In the genomic region with DNA sequence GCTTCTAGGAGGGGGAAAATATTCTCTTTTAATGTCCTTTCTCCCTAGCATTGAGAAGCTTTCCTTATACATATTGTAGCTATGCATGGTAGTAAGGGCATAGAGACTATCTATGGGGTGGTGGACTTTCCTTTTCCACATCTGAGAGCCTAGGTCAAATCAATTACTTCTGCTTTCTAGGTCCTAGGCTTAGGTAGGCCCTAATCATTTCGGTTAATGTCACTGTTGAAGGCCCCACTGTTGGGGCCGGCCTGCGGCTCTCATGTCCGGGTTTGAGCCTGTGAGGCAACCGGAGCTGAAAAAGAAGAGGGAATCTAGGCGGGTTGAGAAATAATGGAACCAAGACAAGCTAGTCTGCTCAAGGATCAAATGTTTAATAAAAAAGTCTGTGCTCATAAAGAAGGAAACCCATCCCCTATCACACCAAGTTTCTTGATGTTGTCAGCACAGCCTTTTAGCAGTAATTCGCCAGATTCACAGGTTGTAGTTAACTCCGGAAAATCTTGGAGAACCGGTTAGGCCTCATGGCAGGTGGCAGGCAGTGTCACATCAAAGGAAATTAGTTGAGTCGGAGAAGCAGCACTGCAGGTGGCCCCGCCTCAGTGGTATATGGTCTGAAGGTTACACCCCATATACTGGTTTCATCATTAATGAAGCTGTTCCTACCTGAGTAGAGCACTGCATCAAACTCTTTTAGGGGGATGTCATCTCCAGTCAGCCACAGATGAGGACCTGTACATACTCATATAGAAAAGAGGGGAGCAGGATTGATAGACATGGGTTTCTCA, we compare ENCODE assay signal across 20 mouse cellular contexts. TPM values are rescaled to one million over a fixed set of nuclear protein-coding genes. Genes with fewer than 3 reads are reported as not detected.
A peak's percentile ranks its signal among the peaks of the same experiment; 100 is the strongest.
DNase-seq lines count a peak whose midpoint lies in the region; ATAC-seq and TF ChIP-seq lines count a peak whose summit lies in the region.
"Had no signal": no experiment of that assay in that cellular context is flagged by ENCODE, and none has a peak within 500 bp of the region (broad histone marks: within the 10 kb centered on the region; RNA-seq: fewer than 3 reads in every experiment).

No protein-coding gene starts in this region.

- no peak for ATAC-seq in lung, embryonic 14.5 days (ENCODE audit: insufficient read depth)
- peak; percentile 93 for ATAC-seq in intestine, embryonic 15.5 days
- peak; percentile 53; the same call in 1 of the 2 replicates for ATAC-seq in stomach, embryonic 16.5 days (ENCODE audit: insufficient read depth, low FRiP score)
- ATAC-seq in midbrain, embryonic 11.5 days (ENCODE audit: low FRiP score), result no peak
- ATAC-seq: forebrain, embryonic 14.5 days had no signal

- WGBS in lung, embryonic 14.5 days, result 64% methylated on average over 11 of the region's 11 CpGs
- WGBS in lung, adult 2 months, result 70% methylated on average over 11 of the region's 11 CpGs
- WGBS in intestine, embryonic 15.5 days, result 62% methylated on average over 11 of the region's 11 CpGs
- 65% methylated on average over 11 of the region's 11 CpGs for WGBS in stomach, embryonic 16.5 days
- WGBS in midbrain, embryonic 11.5 days, result 76% methylated on average over 11 of the region's 11 CpGs

- H3K4me1 ChIP-seq in lung, embryonic 14.5 days (ENCODE audit: insufficient read depth), result no peaks in the 10 kb centered on the region
- no peaks in the 10 kb centered on the region for H3K4me1 ChIP-seq in lung, adult 2 months (ENCODE audit: control insufficient read depth, insufficient read depth, low read length)
- no peaks in the 10 kb centered on the region for H3K4me1 ChIP-seq in intestine, embryonic 15.5 days (replicated peaks)
- no peaks in the 10 kb centered on the region; the same call in 1 of the 2 replicates for H3K4me1 ChIP-seq in stomach, embryonic 16.5 days (ENCODE audit: control insufficient read depth, insufficient read depth, low read length)
- no peaks in the 10 kb centered on the region for H3K4me1 ChIP-seq in midbrain, embryonic 11.5 days (ENCODE audit: control insufficient read depth, insufficient read depth, low read length)
- H3K4me1 ChIP-seq: embryonic facial prominence, embryonic 13.5 days; forebrain, embryonic 10.5 days; heart, embryonic 12.5 days; hindbrain, embryonic 10.5 days had no signal

- TF ChIP-seq POLR2A in lung, adult 2 months (IDR thresholded peaks at IDR 0.05; ENCODE audit: borderline replicate concordance, extremely low read depth, low read depth, low read length), result no peak

- no peak overlapping the region for H3K4me2 ChIP-seq in lung, embryonic 14.5 days
- no peak overlapping the region for H3K4me2 ChIP-seq in intestine, embryonic 15.5 days (replicated peaks)
- no peak overlapping the region for H3K4me2 ChIP-seq in stomach, embryonic 16.5 days (ENCODE audit: low read depth, low read length)
- H3K4me2 ChIP-seq in midbrain, embryonic 11.5 days, result no peak overlapping the region
- H3K4me2 ChIP-seq: embryonic facial prominence, embryonic 13.5 days; heart, embryonic 12.5 days; hindbrain, embryonic 14.5 days had no signal

- no peak overlapping the region for H3K27ac ChIP-seq in lung, embryonic 14.5 days (ENCODE audit: low read depth)
- H3K27ac ChIP-seq in intestine, embryonic 15.5 days, result no peak overlapping the region
- peak overlapping the region; percentile 48 for H3K27ac ChIP-seq in stomach, embryonic 16.5 days (ENCODE audit: low read length)
- no peak overlapping the region for H3K27ac ChIP-seq in midbrain, embryonic 11.5 days (ENCODE audit: low read depth, low read length)
- H3K27ac ChIP-seq: embryonic facial prominence, embryonic 13.5 days; forebrain, embryonic 10.5 days; gastrocnemius, adult 2 months; hindbrain, embryonic 10.5 days; hindbrain, embryonic 14.5 days had no signal

- no peaks in the 10 kb centered on the region for H3K9me3 ChIP-seq in lung, embryonic 14.5 days (ENCODE audit: low read depth, low read length)
- no peaks in the 10 kb centered on the region for H3K9me3 ChIP-seq in intestine, embryonic 15.5 days
- H3K9me3 ChIP-seq in stomach, embryonic 16.5 days (replicated peaks; ENCODE audit: control insufficient read depth, low read length), result no peaks in the 10 kb centered on the region
- 0 out of 2 replicates have a peak, but pooled peaks cover 2% of the 10 kb centered on the region for H3K9me3 ChIP-seq in midbrain, embryonic 11.5 days (ENCODE audit: control insufficient read depth, low read length)

- no peaks in the 10 kb centered on the region for H3K27me3 ChIP-seq in lung, embryonic 14.5 days (ENCODE audit: insufficient read depth, low read length)
- H3K27me3 ChIP-seq in intestine, embryonic 15.5 days (replicated peaks), result no peaks in the 10 kb centered on the region
- no peaks in the 10 kb centered on the region for H3K27me3 ChIP-seq in stomach, embryonic 16.5 days (ENCODE audit: control insufficient read depth, insufficient read depth, low read length)
- no peaks in the 10 kb centered on the region for H3K27me3 ChIP-seq in midbrain, embryonic 11.5 days (ENCODE audit: control insufficient read depth, insufficient read depth, low read length)
- H3K27me3 ChIP-seq: embryonic facial prominence, embryonic 13.5 days; heart, embryonic 12.5 days had no signal

- H3K9ac ChIP-seq in lung, embryonic 14.5 days, result no peak overlapping the region
- H3K9ac ChIP-seq in intestine, embryonic 15.5 days, result no peak overlapping the region
- no peak overlapping the region for H3K9ac ChIP-seq in stomach, embryonic 16.5 days (ENCODE audit: low read length)
- H3K9ac ChIP-seq in midbrain, embryonic 11.5 days (ENCODE audit: low read length), result no peak overlapping the region
- H3K9ac ChIP-seq: embryonic facial prominence, embryonic 13.5 days; heart, embryonic 12.5 days; hindbrain, embryonic 14.5 days had no signal

- no peak overlapping the region for H3K4me3 ChIP-seq in lung, embryonic 14.5 days (ENCODE audit: low read depth, low read length)
- no peak overlapping the region for H3K4me3 ChIP-seq in lung, adult 2 months (replicated peaks; ENCODE audit: extremely low read depth, low read depth, low read length)
- no peak overlapping the region for H3K4me3 ChIP-seq in intestine, embryonic 15.5 days (replicated peaks)
- H3K4me3 ChIP-seq in stomach, embryonic 16.5 days (replicated peaks; ENCODE audit: low read length), result no peak overlapping the region
- no peak overlapping the region for H3K4me3 ChIP-seq in midbrain, embryonic 11.5 days (ENCODE audit: low read depth, low read length)
- H3K4me3 ChIP-seq: embryonic facial prominence, embryonic 13.5 days; erythroblast, embryonic 14.5 days; forebrain, embryonic 10.5 days; gastrocnemius, adult 2 months; heart, embryonic 12.5 days; hindbrain, embryonic 10.5 days had no signal

- TF ChIP-seq CTCF in lung, embryonic 14.5 days (IDR thresholded peaks at IDR 0.05; ENCODE audit: low read depth), result no peak
- TF ChIP-seq CTCF in lung, adult 2 months (IDR thresholded peaks at IDR 0.05; ENCODE audit: insufficient read depth, low read length), result no peak

- no peaks in the 10 kb centered on the region for H3K36me3 ChIP-seq in lung, embryonic 14.5 days (ENCODE audit: insufficient read depth)
- H3K36me3 ChIP-seq in intestine, embryonic 15.5 days, result no peaks in the 10 kb centered on the region
- H3K36me3 ChIP-seq in stomach, embryonic 16.5 days (ENCODE audit: control insufficient read depth, insufficient read depth, low read length), result peaks cover 4% of the 10 kb centered on the region; the same call in 1 of the 2 replicates
- H3K36me3 ChIP-seq in midbrain, embryonic 11.5 days (ENCODE audit: control insufficient read depth, insufficient read depth, low read length), result no peaks in the 10 kb centered on the region

- peak; percentile 34 for DNase-seq in lung, embryonic 14.5 days
- DNase-seq in lung, adult 2 months, result no peak
- no peak for DNase-seq in adrenal gland, postnatal 36 days
- no peak for DNase-seq in left cerebral cortex, adult 11 months (ENCODE audit: low spot score)
- DNase-seq in midbrain, embryonic 11.5 days (ENCODE audit: low spot score, missing footprints), result no peak
- DNase-seq: adrenal gland, postnatal 14 days; cerebellum, adult 2 months; cerebellum, postnatal 14 days; embryo, embryonic 11 days; gastrocnemius, adult 2 months; gastrocnemius, postnatal 25 days had no signal

RNA-seq across cellular contexts. Expression of a gene that starts 24.0 kb away (rescaled TPM):
- 10.1 TPM in 2 replicates for polyA plus RNA-seq in lung, embryonic 14.5 days (2014; fragmentation: Nextera tagmentation; extraction: Ambion mirVana)
- 1.2 and 1.7 TPM in 2 replicates for polyA plus RNA-seq in lung, adult 2 months (2012; rRNA removed)
- polyA plus RNA-seq in intestine, embryonic 15.5 days (2015; fragmentation: Nextera tagmentation; extraction: Ambion mirVana), result 6.1 and 6.2 TPM in 2 replicates
- 8.4 and 9.4 TPM in 2 replicates for polyA plus RNA-seq in stomach, embryonic 16.5 days (2015; fragmentation: Nextera tagmentation; extraction: Ambion mirVana)
- total RNA-seq in adrenal gland, postnatal 36 days (2021), result 10 to 100 TPM; 12.7 to 14.3 TPM
- 11.7 and 12.6 TPM in 2 replicates for polyA plus RNA-seq in midbrain, embryonic 11.5 days (2014; fragmentation: Nextera tagmentation; extraction: Ambion mirVana)
- polyA plus RNA-seq: erythroblast, embryonic 14.5 days had no signal

RNA-seq across cellular contexts. Expression of a gene that starts 47.9 kb away (rescaled TPM):
- polyA plus RNA-seq in lung, embryonic 14.5 days (2014; fragmentation: Nextera tagmentation; extraction: Ambion mirVana), result 3.8 and 3.9 TPM in 2 replicates
- polyA plus RNA-seq in lung, adult 2 months (2012; rRNA removed), result 0.72 and 1.7 TPM in 2 replicates
- 3.4 and 3.9 TPM in 2 replicates for polyA plus RNA-seq in intestine, embryonic 15.5 days (2015; fragmentation: Nextera tagmentation; extraction: Ambion mirVana)
- polyA plus RNA-seq in stomach, embryonic 16.5 days (2015; fragmentation: Nextera tagmentation; extraction: Ambion mirVana), result 3.9 and 4.6 TPM in 2 replicates
- total RNA-seq in adrenal gland, postnatal 36 days (2021), result 1 to 10 TPM; 4.6 to 5.4 TPM
- polyA plus RNA-seq in midbrain, embryonic 11.5 days (2014; fragmentation: Nextera tagmentation; extraction: Ambion mirVana), result 3.0 and 3.9 TPM in 2 replicates
- polyA plus RNA-seq: erythroblast, embryonic 14.5 days had no signal

Comparison
In these comparisons a context has a peak if more than half of its experiments do, and no peak if none do; other contexts are left out.
1. ATAC-seq: peak in intestine, embryonic 15.5 days (single experiment) and stomach, embryonic 16.5 days (single experiment); none in lung, embryonic 14.5 days (single experiment) and midbrain, embryonic 11.5 days (single experiment).